Mouse (Mus musculus): Measurements from ENCODE around the gene Unc13b. TPM values are rescaled to one million over a fixed set of nuclear protein-coding genes. Genes with fewer than 3 reads are reported as not detected.

Unc13b gene
- polyA plus RNA-seq, 1 experiment from 2014 or later = 0.52 TPM

DNA sequence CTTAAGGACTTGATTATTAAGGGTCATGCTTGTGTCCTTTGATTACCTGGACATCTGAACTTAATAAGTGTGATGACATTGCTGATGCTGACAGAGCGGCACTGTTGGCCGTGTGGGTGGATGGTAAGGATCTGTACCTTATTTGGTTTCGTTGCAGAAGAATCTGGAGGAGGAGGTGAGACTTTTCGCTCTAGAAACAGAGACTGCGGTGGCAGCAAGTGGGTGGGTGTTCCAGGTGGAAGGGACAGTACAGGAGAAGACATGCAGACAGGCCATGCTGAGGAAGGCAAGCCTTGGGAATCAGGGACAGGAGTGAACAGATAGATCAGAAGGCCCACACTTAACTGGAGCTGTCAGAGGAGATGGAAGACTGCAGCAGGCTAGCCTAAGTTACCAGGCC, 130.6 kb downstream of the Unc13b start:
- TF ChIP-seq EP300 (IDR thresholded peaks at IDR 0.05; ENCODE audit: low read depth) (no peak), CTCF (IDR thresholded peaks at IDR 0.05; ENCODE audit: low read depth) (no peak)
- WGBS (ENCODE audit: insufficient replicate concordance) = 82% methylated on average over 5 of the region's 5 CpGs
- H3K27ac ChIP-seq (ENCODE audit: low read depth) = no peak overlapping the region

DNA sequence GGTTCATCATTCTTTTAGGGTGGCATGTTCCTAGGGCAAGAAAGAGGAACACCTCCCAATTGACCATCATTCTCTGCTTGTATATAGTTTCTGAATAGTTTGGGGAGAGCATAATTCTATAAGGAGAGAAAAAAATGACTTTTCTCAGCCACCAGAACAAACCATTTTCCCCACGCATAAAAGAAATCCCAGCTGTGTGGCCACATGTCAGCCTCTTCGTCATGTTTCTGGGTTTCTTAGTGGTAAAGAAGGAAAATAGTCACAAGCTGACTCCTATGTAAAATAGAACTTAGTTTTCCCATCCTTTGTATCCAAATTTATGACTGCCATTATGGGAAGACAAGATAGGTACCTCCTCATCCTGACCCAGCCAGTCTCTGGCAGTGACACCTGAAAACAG, 146.2 kb downstream of the Unc13b start:
- Histone ChIP-seq H3K9me3 (ENCODE audit: low read length) (peaks cover 4% of the 10 kb centered on the region), H3K4me3 (ENCODE audit: low read depth, low read length) (no peak overlapping the region), H3K27me3 (ENCODE audit: insufficient read depth, low read length) (no peaks in the 10 kb centered on the region), H3K4me2 (ENCODE audit: low read depth, low read length) (no peak overlapping the region), H3K27ac (ENCODE audit: low read depth) (no peak overlapping the region), H3K4me1 (ENCODE audit: insufficient read depth) (no peaks in the 10 kb centered on the region), H3K9ac (replicated peaks) (no peak overlapping the region), H3K36me3 (replicated peaks; ENCODE audit: insufficient read depth, low read length) (no peaks in the 10 kb centered on the region)
- TF ChIP-seq EP300 (IDR thresholded peaks at IDR 0.05; ENCODE audit: low read depth) (no peak), CTCF (IDR thresholded peaks at IDR 0.05; ENCODE audit: low read depth) (no peak)
- 77% methylated on average over 2 of the region's 2 CpGs for WGBS (ENCODE audit: insufficient replicate concordance)
- no peak for DNase-seq
- ATAC-seq = no peak

More for the DNA sequence above, 130.6 kb downstream of the Unc13b start:
- H3K27me3 ChIP-seq (ENCODE audit: insufficient read depth, low read length) = no peaks in the 10 kb centered on the region
- H3K9ac ChIP-seq (replicated peaks) = no peak overlapping the region
- ATAC-seq (no peak), DNase-seq (no peak)
- no peaks in the 10 kb centered on the region for H3K4me1 ChIP-seq (ENCODE audit: insufficient read depth)
- H3K36me3 ChIP-seq (replicated peaks; ENCODE audit: insufficient read depth, low read length) = no peaks in the 10 kb centered on the region
- H3K4me2 ChIP-seq (ENCODE audit: low read depth, low read length) = no peak overlapping the region
- H3K4me3 ChIP-seq (ENCODE audit: low read depth, low read length) = no peak overlapping the region
- no peaks in the 10 kb centered on the region for H3K9me3 ChIP-seq (ENCODE audit: low read length)

DNA sequence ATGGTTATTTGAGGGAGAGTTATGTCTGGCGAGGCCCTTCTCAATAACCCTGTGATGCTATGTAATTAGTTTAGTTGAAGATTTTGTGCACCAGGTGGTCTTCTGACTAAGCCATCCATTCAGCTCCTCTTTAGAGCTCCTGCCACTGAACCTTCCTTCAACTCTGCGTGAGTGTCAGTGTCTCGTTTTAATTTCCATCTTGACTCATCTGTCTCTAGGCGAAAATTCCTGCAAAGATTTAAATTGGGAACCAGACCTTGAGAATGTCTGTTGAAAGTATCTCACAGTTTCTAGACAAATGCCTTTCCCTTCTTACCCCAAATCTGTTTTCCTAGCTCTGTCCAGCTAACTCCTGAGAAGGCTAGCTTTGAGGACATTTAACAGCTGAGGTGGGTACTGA, 146.8 kb downstream of the Unc13b start:
- no peak overlapping the region for H3K4me2 ChIP-seq (ENCODE audit: low read depth, low read length)
- ATAC-seq = no peak
- WGBS (ENCODE audit: insufficient replicate concordance) = 67% methylated on average over 4 of the region's 4 CpGs
- DNase-seq = no peak
- TF ChIP-seq EP300 (IDR thresholded peaks at IDR 0.05; ENCODE audit: low read depth) (no peak), CTCF (IDR thresholded peaks at IDR 0.05; ENCODE audit: low read depth) (no peak)
- H3K9me3 ChIP-seq (ENCODE audit: low read length) = peaks cover 4% of the 10 kb centered on the region
- H3K36me3 ChIP-seq (replicated peaks; ENCODE audit: insufficient read depth, low read length) = no peaks in the 10 kb centered on the region
- no peak overlapping the region for H3K27ac ChIP-seq (ENCODE audit: low read depth)
- no peaks in the 10 kb centered on the region for H3K4me1 ChIP-seq (ENCODE audit: insufficient read depth)
- no peak overlapping the region for H3K4me3 ChIP-seq (ENCODE audit: low read depth, low read length)
- no peak overlapping the region for H3K9ac ChIP-seq (replicated peaks)
- no peaks in the 10 kb centered on the region for H3K27me3 ChIP-seq (ENCODE audit: insufficient read depth, low read length)

DNA sequence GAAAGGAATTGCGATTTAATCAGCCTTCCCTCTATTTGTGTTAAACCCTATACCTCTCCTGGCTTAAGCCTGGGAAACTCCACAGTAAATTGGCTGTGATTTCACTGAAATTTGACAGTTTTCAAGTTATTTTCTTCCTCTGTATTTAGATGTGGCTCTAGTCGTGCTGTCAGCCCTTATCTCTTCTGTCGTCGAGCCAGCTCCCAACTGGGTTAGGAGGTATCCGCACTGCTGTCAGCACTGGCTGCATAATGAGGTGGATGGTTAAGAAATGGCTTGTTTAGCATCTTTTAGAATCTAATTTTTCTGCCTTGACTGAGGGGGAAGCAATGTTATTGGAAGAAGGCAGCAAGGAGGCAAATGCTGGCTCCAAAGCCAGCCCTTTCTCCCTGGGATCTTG, 148.2 kb downstream of the Unc13b start:
- WGBS (ENCODE audit: insufficient replicate concordance) = 63% methylated on average over 5 of the region's 5 CpGs
- no peak for ATAC-seq
- no peak overlapping the region for H3K4me3 ChIP-seq (ENCODE audit: low read depth, low read length)
- H3K9me3 ChIP-seq (ENCODE audit: low read length) = no peaks in the 10 kb centered on the region
- no peaks in the 10 kb centered on the region for H3K36me3 ChIP-seq (replicated peaks; ENCODE audit: insufficient read depth, low read length)
- H3K27me3 ChIP-seq (ENCODE audit: insufficient read depth, low read length) = no peaks in the 10 kb centered on the region
- TF ChIP-seq EP300 (IDR thresholded peaks at IDR 0.05; ENCODE audit: low read depth) = no peak
- no peak for TF ChIP-seq CTCF (IDR thresholded peaks at IDR 0.05; ENCODE audit: low read depth)
- H3K9ac ChIP-seq (replicated peaks) = no peak overlapping the region
- H3K4me2 ChIP-seq (ENCODE audit: low read depth, low read length) = no peak overlapping the region
- no peaks in the 10 kb centered on the region for H3K4me1 ChIP-seq (ENCODE audit: insufficient read depth)
- H3K27ac ChIP-seq (ENCODE audit: low read depth) = no peak overlapping the region
- DNase-seq = no peak

DNA sequence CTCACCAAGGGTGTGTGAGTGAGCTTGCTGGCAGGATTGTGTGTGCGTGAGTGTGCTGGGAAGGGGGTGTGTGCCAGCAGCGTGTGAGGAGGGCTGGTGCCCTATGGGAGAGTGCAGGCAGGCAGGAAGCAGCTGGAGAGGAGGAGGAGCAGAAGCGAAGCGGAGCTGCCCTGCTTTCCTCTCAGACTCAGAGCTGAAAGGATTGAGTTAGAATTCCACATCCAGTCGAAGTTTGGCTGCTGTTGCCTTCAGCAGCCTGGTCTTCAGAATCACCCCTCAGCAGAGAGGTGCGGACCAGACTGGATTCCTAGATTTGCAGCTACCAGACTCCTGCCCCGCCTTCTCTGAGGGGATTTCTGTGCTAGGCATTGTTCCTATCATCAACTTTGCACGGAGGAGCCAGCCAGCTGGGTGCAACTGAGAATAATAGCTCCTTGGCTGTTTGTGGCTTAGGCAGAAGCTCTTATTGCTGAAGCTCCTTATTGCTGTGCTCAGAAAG, 150.4 kb downstream of the Unc13b start:
- Histone ChIP-seq H3K4me1 (ENCODE audit: insufficient read depth) (no peaks in the 10 kb centered on the region), H3K27me3 (ENCODE audit: insufficient read depth, low read length) (no peaks in the 10 kb centered on the region), H3K4me2 (ENCODE audit: low read depth, low read length) (no peak overlapping the region), H3K4me3 (ENCODE audit: low read depth, low read length) (no peak overlapping the region), H3K36me3 (replicated peaks; ENCODE audit: insufficient read depth, low read length) (no peaks in the 10 kb centered on the region), H3K27ac (ENCODE audit: low read depth) (no peak overlapping the region), H3K9me3 (ENCODE audit: low read length) (no peaks in the 10 kb centered on the region), H3K9ac (replicated peaks) (no peak overlapping the region)
- ATAC-seq = no peak
- no peak for TF ChIP-seq CTCF (IDR thresholded peaks at IDR 0.05; ENCODE audit: low read depth)
- TF ChIP-seq EP300 (IDR thresholded peaks at IDR 0.05; ENCODE audit: low read depth) = no peak
- WGBS (ENCODE audit: insufficient replicate concordance) = 20% methylated on average over 8 of the region's 8 CpGs
- DNase-seq = no peak

DNA sequence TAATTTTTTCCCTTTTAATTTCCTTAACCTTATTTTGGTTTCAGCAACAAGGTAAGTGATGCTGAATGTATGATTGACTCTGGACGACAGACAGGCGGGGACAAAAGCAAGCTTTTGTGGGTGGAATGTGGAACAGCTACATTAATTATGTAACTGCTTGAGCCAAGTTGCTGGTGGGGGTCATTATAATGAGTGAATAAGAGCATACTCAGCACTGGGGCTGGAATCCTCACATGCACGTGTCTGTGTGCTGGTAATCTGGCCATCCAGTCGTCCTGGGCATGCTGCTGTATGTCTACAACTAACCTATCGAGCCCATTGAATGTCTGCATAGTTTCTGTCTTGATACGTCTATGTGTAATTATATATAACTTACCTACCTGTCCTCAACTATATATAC, 150.9 kb downstream of the Unc13b start:
- no peak for ATAC-seq
- no peak overlapping the region for H3K4me3 ChIP-seq (ENCODE audit: low read depth, low read length)
- no peak for DNase-seq
- H3K27me3 ChIP-seq (ENCODE audit: insufficient read depth, low read length) = no peaks in the 10 kb centered on the region
- 59% methylated on average over 6 of the region's 6 CpGs for WGBS (ENCODE audit: insufficient replicate concordance)
- no peak for TF ChIP-seq CTCF (IDR thresholded peaks at IDR 0.05; ENCODE audit: low read depth)
- TF ChIP-seq EP300 (IDR thresholded peaks at IDR 0.05; ENCODE audit: low read depth) = no peak
- H3K4me2 ChIP-seq (ENCODE audit: low read depth, low read length) = no peak overlapping the region
- H3K9me3 ChIP-seq (ENCODE audit: low read length) = no peaks in the 10 kb centered on the region
- H3K27ac ChIP-seq (ENCODE audit: low read depth) = no peak overlapping the region
- H3K36me3 ChIP-seq (replicated peaks; ENCODE audit: insufficient read depth, low read length) = no peaks in the 10 kb centered on the region
- no peak overlapping the region for H3K9ac ChIP-seq (replicated peaks)
- no peaks in the 10 kb centered on the region for H3K4me1 ChIP-seq (ENCODE audit: insufficient read depth)

DNA sequence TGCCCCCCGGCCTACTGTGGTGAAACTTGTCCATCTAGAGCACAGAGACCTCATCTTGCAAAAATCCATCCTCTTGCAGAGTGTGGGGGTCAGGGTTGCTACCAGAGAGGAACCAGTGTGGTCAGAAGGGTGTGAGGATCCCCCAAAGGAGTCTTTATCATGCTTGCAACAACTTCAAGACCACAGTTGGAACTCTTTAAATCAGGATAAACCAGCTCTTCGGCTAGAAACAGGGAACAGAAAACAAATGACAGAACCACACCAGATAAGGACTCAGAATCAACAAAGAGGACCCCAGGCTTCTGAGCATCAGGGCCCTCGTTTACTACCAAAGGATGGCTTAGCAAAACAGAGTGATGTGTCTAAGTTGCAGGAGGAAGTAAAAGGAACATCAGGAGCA, 157.7 kb downstream of the Unc13b start:
- no peak for ATAC-seq
- TF ChIP-seq CTCF (IDR thresholded peaks at IDR 0.05; ENCODE audit: low read depth) = no peak
- no peak for TF ChIP-seq EP300 (IDR thresholded peaks at IDR 0.05; ENCODE audit: low read depth)
- no peaks in the 10 kb centered on the region for H3K4me1 ChIP-seq (ENCODE audit: insufficient read depth)
- no peaks in the 10 kb centered on the region for H3K36me3 ChIP-seq (replicated peaks; ENCODE audit: insufficient read depth, low read length)
- H3K4me2 ChIP-seq (ENCODE audit: low read depth, low read length) = no peak overlapping the region
- H3K27ac ChIP-seq (ENCODE audit: low read depth) = no peak overlapping the region
- no peak overlapping the region for H3K4me3 ChIP-seq (ENCODE audit: low read depth, low read length)
- WGBS (ENCODE audit: insufficient replicate concordance) = 36% methylated on average over 3 of the region's 3 CpGs
- H3K27me3 ChIP-seq (ENCODE audit: insufficient read depth, low read length) = no peaks in the 10 kb centered on the region
- no peak overlapping the region for H3K9ac ChIP-seq (replicated peaks)
- H3K9me3 ChIP-seq (ENCODE audit: low read length) = no peaks in the 10 kb centered on the region
- no peak for DNase-seq

All from liver, postnatal 0 days (tissue).